Mouse (Mus musculus): ENCODE measurements around the gene Sp6. TPM values are rescaled to one million over a fixed set of nuclear protein-coding genes. Genes with fewer than 3 reads are reported as not detected.

Sp6 gene
- polyA plus RNA-seq, 1 experiment from 2014 or later: 2.4 TPM

- Histone ChIP-seq H3K4me2 (ENCODE audit: low read depth, severe bottlenecking) (peak overlapping the region; percentile 65), H3K9ac (ENCODE audit: low read length) (peak overlapping the region; percentile 27; the same call in 1 of the 2 replicates), H3K4me1 (ENCODE audit: control insufficient read depth, insufficient read depth, low read length) (peaks cover 41% of the 10 kb centered on the region), H3K4me3 (ENCODE audit: low read depth, low read length) (peak overlapping the region; percentile 26), H3K27ac (replicated peaks; ENCODE audit: low read depth, low read length) (no peak overlapping the region), H3K36me3 (ENCODE audit: control insufficient read depth, insufficient read depth, low read length) (no peaks in the 10 kb centered on the region), H3K27me3 (ENCODE audit: control insufficient read depth, insufficient read depth, low read length) (no peaks in the 10 kb centered on the region), H3K9me3 (ENCODE audit: control insufficient read depth, low read length) (no peaks in the 10 kb centered on the region)
- peak; percentile 57 for DNase-seq (ENCODE audit: low spot score)
- 5% methylated on average over 31 of the region's 31 CpGs for WGBS
- ATAC-seq (ENCODE audit: insufficient number of reproducible peaks, low FRiP score, low TSS enrichment, low read depth): no peak
Observed at GRCm38 (mm10) chr11:96987873-96988655, 25.1 kb upstream of the Sp6 start.

GRCm38 (mm10) chr11:96991501-96991900, 21.7 kb upstream of the Sp6 start:
- ATAC-seq (ENCODE audit: insufficient number of reproducible peaks, low FRiP score, low TSS enrichment, low read depth) (no peak), DNase-seq (ENCODE audit: low spot score) (no peak)
- Histone ChIP-seq H3K27ac (replicated peaks; ENCODE audit: low read depth, low read length) (no peak overlapping the region), H3K4me1 (ENCODE audit: control insufficient read depth, insufficient read depth, low read length) (peaks cover 21% of the 10 kb centered on the region), H3K9me3 (ENCODE audit: control insufficient read depth, low read length) (no peaks in the 10 kb centered on the region), H3K36me3 (ENCODE audit: control insufficient read depth, insufficient read depth, low read length) (no peaks in the 10 kb centered on the region), H3K4me2 (ENCODE audit: low read depth, severe bottlenecking) (no peak overlapping the region), H3K4me3 (ENCODE audit: low read depth, low read length) (no peak overlapping the region), H3K27me3 (ENCODE audit: control insufficient read depth, insufficient read depth, low read length) (peaks cover 4% of the 10 kb centered on the region; the same call in 1 of the 2 replicates), H3K9ac (ENCODE audit: low read length) (no peak overlapping the region)
- 75% methylated on average over 5 of the region's 5 CpGs for WGBS

DNA sequence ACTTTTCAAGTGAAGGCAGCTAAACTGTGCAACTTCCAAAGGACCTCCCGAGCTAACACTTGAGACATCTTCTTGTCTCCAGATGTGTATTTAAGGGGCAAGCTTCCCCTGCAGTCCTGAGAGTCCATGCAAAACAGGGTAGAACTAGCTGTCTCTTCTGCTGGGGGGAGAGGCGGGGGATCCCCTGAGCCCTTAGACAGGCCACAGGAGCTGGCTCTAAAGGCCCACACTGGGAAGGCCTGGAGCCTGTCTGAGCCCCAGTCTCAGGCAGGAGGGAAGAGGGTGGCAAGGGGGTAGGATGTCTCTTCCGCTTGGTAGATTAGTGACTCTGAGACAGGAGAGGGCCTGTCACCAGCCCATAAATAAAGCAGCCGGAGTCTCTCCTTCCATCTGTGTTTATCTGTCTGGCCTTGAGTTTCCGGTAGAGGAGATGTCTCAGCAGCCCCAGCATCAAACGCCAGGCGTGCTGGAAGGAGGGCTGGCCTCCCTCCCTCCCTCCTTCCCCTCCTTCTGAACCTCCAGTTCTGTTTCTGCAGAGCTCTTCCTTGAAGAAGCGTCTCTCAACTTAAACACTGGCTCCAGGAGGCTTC, 20.4 kb upstream of the Sp6 start:
- Histone ChIP-seq H3K36me3 (ENCODE audit: control insufficient read depth, insufficient read depth, low read length) (no peaks in the 10 kb centered on the region), H3K4me3 (ENCODE audit: low read depth, low read length) (no peak overlapping the region), H3K9me3 (ENCODE audit: control insufficient read depth, low read length) (no peaks in the 10 kb centered on the region), H3K4me2 (ENCODE audit: low read depth, severe bottlenecking) (no peak overlapping the region), H3K9ac (ENCODE audit: low read length) (no peak overlapping the region), H3K27ac (replicated peaks; ENCODE audit: low read depth, low read length) (no peak overlapping the region), H3K4me1 (ENCODE audit: control insufficient read depth, insufficient read depth, low read length) (peaks cover 15% of the 10 kb centered on the region), H3K27me3 (ENCODE audit: control insufficient read depth, insufficient read depth, low read length) (peaks cover 4% of the 10 kb centered on the region; the same call in 1 of the 2 replicates)
- no peak for ATAC-seq (ENCODE audit: insufficient number of reproducible peaks, low FRiP score, low TSS enrichment, low read depth)
- no peak for DNase-seq (ENCODE audit: low spot score)
- WGBS: 19% methylated on average over 8 of the region's 8 CpGs

DNA sequence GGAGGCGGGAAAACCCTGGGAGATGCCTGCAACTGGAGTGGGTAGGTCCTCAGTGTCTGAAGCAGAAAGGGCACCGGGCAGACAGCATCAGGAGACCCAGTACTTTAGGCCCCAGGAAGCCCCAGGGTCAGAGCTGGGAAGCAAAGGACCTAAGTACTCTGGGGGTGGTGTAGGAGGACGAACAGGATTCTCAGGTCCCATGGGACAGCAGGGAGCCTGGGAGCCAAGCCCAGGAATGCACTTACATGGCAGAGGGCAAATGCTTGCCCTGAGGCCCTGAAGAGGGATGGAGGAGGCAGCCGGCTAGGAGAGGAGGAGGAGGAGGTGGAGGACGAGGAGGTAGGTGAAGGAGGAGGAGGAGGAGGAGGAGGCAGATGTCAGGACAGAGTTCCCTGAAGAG, 18.2 kb upstream of the Sp6 start:
- Histone ChIP-seq H3K9me3 (ENCODE audit: control insufficient read depth, low read length) (no peaks in the 10 kb centered on the region), H3K4me3 (ENCODE audit: low read depth, low read length) (no peak overlapping the region), H3K36me3 (ENCODE audit: control insufficient read depth, insufficient read depth, low read length) (no peaks in the 10 kb centered on the region), H3K4me1 (ENCODE audit: control insufficient read depth, insufficient read depth, low read length) (peaks cover 7% of the 10 kb centered on the region), H3K4me2 (ENCODE audit: low read depth, severe bottlenecking) (no peak overlapping the region), H3K27ac (replicated peaks; ENCODE audit: low read depth, low read length) (no peak overlapping the region), H3K27me3 (ENCODE audit: control insufficient read depth, insufficient read depth, low read length) (peaks cover 4% of the 10 kb centered on the region; the same call in 1 of the 2 replicates), H3K9ac (ENCODE audit: low read length) (no peak overlapping the region)
- ATAC-seq (ENCODE audit: insufficient number of reproducible peaks, low FRiP score, low TSS enrichment, low read depth) (no peak), DNase-seq (ENCODE audit: low spot score) (no peak)
- 12% methylated on average over 5 of the region's 5 CpGs for WGBS

GRCm38 (mm10) chr11:96995836-96996772, 17.1 kb upstream of the Sp6 start:
- Histone ChIP-seq H3K4me3 (ENCODE audit: low read depth, low read length) (no peak overlapping the region), H3K36me3 (ENCODE audit: control insufficient read depth, insufficient read depth, low read length) (no peaks in the 10 kb centered on the region), H3K9ac (ENCODE audit: low read length) (no peak overlapping the region), H3K4me1 (ENCODE audit: control insufficient read depth, insufficient read depth, low read length) (peaks cover 7% of the 10 kb centered on the region), H3K27me3 (ENCODE audit: control insufficient read depth, insufficient read depth, low read length) (peaks cover 4% of the 10 kb centered on the region; the same call in 1 of the 2 replicates), H3K4me2 (ENCODE audit: low read depth, severe bottlenecking) (no peak overlapping the region), H3K27ac (replicated peaks; ENCODE audit: low read depth, low read length) (no peak overlapping the region), H3K9me3 (ENCODE audit: control insufficient read depth, low read length) (no peaks in the 10 kb centered on the region)
- ATAC-seq (ENCODE audit: insufficient number of reproducible peaks, low FRiP score, low TSS enrichment, low read depth) (no peak), DNase-seq (ENCODE audit: low spot score) (no peak)
- whole genome bisulfite sequencing: 76% methylated on average over 15 of the region's 15 CpGs

DNA sequence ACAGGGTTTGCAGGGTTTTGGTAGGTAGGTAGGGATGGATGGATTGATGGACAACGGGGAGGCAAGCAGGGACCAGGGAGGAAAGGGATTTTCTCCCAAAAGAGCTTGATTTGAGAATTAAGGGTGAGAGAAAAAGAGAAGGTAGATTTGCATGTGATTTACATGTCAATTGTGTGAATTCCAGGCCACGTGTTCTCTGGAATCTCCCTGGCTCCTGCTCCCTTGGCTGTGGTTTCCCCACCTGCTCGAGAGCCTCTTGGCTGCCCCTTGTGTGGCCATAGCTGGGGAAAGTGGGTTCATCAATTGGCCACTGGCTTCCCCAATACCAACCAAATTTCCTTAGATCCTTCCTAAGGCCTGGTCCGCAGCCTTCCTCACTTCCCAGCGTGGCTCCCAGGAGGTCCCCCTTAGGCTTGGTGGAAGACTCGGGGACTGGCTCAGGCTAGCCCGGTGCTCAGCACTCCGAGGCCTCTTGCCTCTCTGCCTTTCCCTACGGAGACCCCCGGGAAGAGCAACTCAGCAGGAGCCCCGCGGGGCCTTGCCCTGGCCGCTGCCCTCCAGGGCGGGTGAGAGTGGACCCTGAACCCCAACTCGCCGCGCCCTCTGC, 16.3 kb upstream of the Sp6 start:
- H3K4me3 ChIP-seq (ENCODE audit: low read depth, low read length): peak overlapping the region; percentile 31
- peak overlapping the region; percentile 61 for H3K4me2 ChIP-seq (ENCODE audit: low read depth, severe bottlenecking)
- peak overlapping the region; percentile 64 for H3K9ac ChIP-seq (ENCODE audit: low read length)
- H3K36me3 ChIP-seq (ENCODE audit: control insufficient read depth, insufficient read depth, low read length): no peaks in the 10 kb centered on the region
- ATAC-seq (ENCODE audit: insufficient number of reproducible peaks, low FRiP score, low TSS enrichment, low read depth) (0 out of 2 replicates have a peak, but pooled peaks have one; percentile 10), DNase-seq (ENCODE audit: low spot score) (no peak)
- H3K9me3 ChIP-seq (ENCODE audit: control insufficient read depth, low read length): no peaks in the 10 kb centered on the region
- peaks cover 7% of the 10 kb centered on the region for H3K4me1 ChIP-seq (ENCODE audit: control insufficient read depth, insufficient read depth, low read length)
- 15% methylated on average over 15 of the region's 17 CpGs for WGBS
- peaks cover 4% of the 10 kb centered on the region; the same call in 1 of the 2 replicates for H3K27me3 ChIP-seq (ENCODE audit: control insufficient read depth, insufficient read depth, low read length)
- H3K27ac ChIP-seq (replicated peaks; ENCODE audit: low read depth, low read length): no peak overlapping the region

DNA sequence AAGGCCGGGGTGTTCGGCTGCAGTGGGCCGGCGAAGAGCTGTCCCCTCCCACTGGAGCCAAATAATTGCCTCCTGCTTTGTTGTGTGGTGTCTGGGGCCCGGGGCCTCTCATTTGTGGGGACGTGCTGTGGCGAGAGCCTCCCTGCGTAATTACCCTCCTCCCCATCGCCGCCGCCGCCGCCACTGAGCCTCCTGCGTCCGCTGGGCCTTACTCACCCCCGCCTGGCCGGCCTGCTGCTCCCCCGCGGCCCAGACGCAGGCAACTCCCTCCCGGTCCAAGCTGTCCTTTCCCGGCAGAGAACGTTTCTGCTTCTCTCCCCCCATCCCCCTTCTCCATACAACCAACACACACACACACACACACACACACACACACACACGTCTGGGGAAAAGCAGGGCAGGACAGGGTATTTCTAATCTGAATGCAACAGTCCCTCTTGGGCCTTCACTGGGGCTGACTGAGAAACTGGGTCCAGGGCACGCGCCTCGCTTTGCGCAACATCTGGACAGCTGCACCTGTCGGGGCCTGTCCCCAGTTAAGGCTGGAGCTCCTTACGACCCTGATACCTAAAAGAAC, 15.7 kb upstream of the Sp6 start:
- Histone ChIP-seq H3K9ac (ENCODE audit: low read length) (peak overlapping the region; percentile 64), H3K4me3 (ENCODE audit: low read depth, low read length) (peak overlapping the region; percentile 31), H3K27me3 (ENCODE audit: control insufficient read depth, insufficient read depth, low read length) (peaks cover 4% of the 10 kb centered on the region; the same call in 1 of the 2 replicates), H3K4me2 (ENCODE audit: low read depth, severe bottlenecking) (peak overlapping the region; percentile 61), H3K36me3 (ENCODE audit: control insufficient read depth, insufficient read depth, low read length) (no peaks in the 10 kb centered on the region), H3K9me3 (ENCODE audit: control insufficient read depth, low read length) (no peaks in the 10 kb centered on the region), H3K27ac (replicated peaks; ENCODE audit: low read depth, low read length) (no peak overlapping the region), H3K4me1 (ENCODE audit: control insufficient read depth, insufficient read depth, low read length) (peaks cover 7% of the 10 kb centered on the region)
- WGBS: 4% methylated on average over 28 of the region's 30 CpGs
- 0 out of 2 replicates have a peak, but pooled peaks have one; percentile 18 for ATAC-seq (ENCODE audit: insufficient number of reproducible peaks, low FRiP score, low TSS enrichment, low read depth)
- DNase-seq (ENCODE audit: low spot score): peak; percentile 71
